Mouse (Mus musculus): ENCODE data around the gene Sfxn4. TPM values are rescaled to one million over a fixed set of nuclear protein-coding genes. Genes with fewer than 3 reads are reported as not detected.
A peak's percentile ranks its signal among the peaks of the same experiment; 100 is the strongest.

The Sfxn4 gene
- polyA plus RNA-seq, 1 experiment from 2014 or later, result 10.1 TPM

DNA sequence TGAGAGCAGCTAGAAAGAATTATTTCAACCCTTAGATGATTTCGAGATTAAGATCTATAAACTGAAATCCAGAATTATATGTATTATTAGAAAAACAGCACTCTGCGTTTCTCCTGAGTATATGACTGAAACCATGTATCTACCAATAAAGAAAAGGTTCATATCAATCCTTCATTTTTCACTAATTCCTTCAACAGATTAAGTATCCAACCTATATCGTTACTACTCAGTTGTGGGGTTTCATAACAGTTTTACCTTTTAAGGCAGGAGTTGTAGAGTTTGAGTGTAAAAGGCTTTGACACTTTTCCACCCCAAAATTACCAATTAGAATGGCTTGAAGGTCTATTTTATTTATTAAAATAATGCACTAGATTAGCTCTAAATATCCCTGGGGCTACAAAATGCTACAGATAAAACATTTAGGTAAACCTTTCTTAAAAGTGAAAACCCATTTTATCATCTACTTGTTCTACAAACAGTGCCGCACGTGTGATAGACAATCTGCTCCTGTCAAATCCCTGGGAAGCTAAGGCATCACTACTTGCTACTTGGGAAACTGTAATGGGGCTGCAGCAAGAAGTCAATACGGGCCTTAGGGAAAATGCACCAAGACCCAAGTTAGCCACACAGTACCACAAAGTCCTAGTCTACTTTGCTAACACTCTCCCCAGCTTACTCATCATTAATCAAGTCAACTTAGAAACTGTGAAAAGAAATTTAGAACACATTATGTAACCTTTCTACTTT is 72.9 kb downstream of the Sfxn4 start:
- Histone ChIP-seq H3K27me3 (ENCODE audit: insufficient read depth, poor library complexity, severe bottlenecking) (no peaks in the 10 kb centered on the region), H3K36me3 (0 out of 2 replicates have a peak, but pooled peaks cover 6% of the 10 kb centered on the region), H3K4me3 (peak overlapping the region; percentile 98), H3K4me1 (peaks cover 8% of the 10 kb centered on the region), H3K9me3 (no peaks in the 10 kb centered on the region), H3K27ac (peak overlapping the region; percentile 52; the same call in 1 of the 2 replicates)
- no peak for DNase-seq (ENCODE audit: low spot score)
- WGBS, result 46% methylated on average over 6 of the region's 6 CpGs

DNA sequence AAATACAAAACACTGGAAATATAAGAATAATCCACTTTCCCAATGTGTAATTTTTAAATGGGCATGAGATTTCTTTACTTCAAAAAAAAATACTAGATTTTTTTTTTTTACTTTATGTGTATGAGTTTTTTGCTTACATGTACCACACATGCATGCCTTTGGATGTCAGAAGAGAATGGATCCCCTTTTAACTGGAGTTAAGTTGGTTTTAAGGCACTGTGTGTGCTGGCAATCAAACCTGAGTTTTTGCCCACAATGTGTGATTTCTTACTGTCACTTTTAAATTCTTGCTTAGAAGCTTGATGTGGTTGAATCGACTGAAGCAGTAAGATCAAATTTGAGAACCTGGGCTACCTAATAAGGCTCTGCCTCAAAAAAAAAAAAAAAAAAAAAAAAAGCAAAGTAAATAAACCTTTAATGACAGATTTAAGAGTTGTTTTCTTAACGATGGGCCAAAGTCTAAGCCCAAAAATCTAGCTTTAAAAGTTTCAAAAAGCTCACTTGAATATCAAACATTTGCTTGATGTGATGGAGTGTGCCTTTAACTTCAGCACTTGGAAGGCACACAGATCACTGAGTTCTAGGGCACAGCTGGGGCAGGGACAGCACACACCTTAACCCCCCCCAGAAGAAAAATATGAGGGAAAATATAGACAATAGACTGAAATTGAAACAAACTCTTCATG is 73.7 kb downstream of the Sfxn4 start:
- H3K9me3 ChIP-seq, result no peaks in the 10 kb centered on the region
- 69% methylated on average over 2 of the region's 2 CpGs for WGBS
- DNase-seq (ENCODE audit: low spot score), result no peak
- 0 out of 2 replicates have a peak overlapping the region, but pooled peaks have one; percentile 98 for H3K4me3 ChIP-seq
- H3K36me3 ChIP-seq, result 0 out of 2 replicates have a peak, but pooled peaks cover 6% of the 10 kb centered on the region
- H3K4me1 ChIP-seq, result peaks cover 8% of the 10 kb centered on the region
- no peak overlapping the region for H3K27ac ChIP-seq
- H3K27me3 ChIP-seq (ENCODE audit: insufficient read depth, poor library complexity, severe bottlenecking), result no peaks in the 10 kb centered on the region

Other genes starting within 250 kb of the Sfxn4 start
- 1.1 and 1.2 TPM in 2 replicates for gene Nanos1, start 105.5 kb downstream of the Sfxn4 start, polyA plus RNA-seq (2016; fragmentation: Nextera tagmentation; extraction: Ambion mirVana)
- gene Eif3a, start 70.8 kb downstream of the Sfxn4 start, polyA plus RNA-seq (2016; fragmentation: Nextera tagmentation; extraction: Ambion mirVana), result 135 and 153 TPM in 2 replicates
- 28.5 and 30.6 TPM in 2 replicates for gene Fam45a, start 49.9 kb downstream of the Sfxn4 start, polyA plus RNA-seq (2016; fragmentation: Nextera tagmentation; extraction: Ambion mirVana)
- 181 and 196 TPM in 2 replicates for gene Prdx3, start 13.1 kb upstream of the Sfxn4 start, polyA plus RNA-seq (2016; fragmentation: Nextera tagmentation; extraction: Ambion mirVana)
- 4.2 and 4.3 TPM in 2 replicates for gene Grk5, start 28.3 kb upstream of the Sfxn4 start, polyA plus RNA-seq (2016; fragmentation: Nextera tagmentation; extraction: Ambion mirVana)